Mouse (Mus musculus) heart, adult 18-20 months (tissue): Measurements from ENCODE around the gene Trio. TPM values are rescaled to one million over a fixed set of nuclear protein-coding genes. Genes with fewer than 3 reads are reported as not detected.

Source experiments
- DNase-seq, 2 experiments: peaks; one replicate each; pipeline ENCODE4 v3.0.0; 2021 to 2022; ENCODE audit warnings: mixed read lengths in 1 of 2
- total RNA-seq, 2 experiments: library from RNA; stranded (reverse); gene quantifications; 2 replicates each; pipeline ENCODE4 v1.2.3; 2021

Trio gene
- total RNA-seq, 2 experiments from 2014 or later: 40.2 to 41.5 TPM

DNA sequence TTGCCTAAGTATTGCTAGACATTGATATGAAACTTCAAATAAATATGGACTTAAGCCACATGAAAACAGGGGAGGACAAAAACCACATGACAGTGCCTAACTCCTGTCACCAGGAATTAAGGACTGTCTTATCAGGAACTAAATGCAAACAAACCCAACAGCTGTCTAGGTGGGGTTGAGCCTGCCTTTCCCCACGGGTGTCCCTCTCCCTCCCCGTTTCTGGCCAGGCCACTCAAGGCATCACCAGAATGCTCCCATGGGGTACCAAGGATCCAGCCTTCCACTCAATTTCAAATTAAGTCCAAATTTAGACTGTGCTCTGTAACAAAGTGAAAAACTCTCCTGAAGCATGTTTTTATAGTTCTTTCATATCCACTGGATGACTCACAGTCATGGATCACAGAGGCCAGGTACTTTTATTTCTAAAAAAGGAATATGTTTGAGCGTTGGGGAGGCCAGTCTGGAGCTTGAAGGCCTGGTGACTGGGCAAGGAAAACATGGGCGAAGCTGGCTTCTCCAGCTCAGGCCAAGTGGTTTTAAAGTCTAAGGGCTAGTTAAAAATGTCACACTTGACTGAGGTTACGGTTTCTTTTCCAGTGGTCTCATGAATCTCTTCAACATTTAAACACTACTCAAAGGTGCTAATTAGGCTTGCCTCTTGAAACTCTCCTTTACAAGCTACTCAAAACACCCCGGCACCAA, 33.6 kb downstream of the Trio start:
- no peak for DNase-seq

GRCm38 (mm10) chr15:27991066-27991701, 34.5 kb downstream of the Trio start:
- DNase-seq: no peak

DNA sequence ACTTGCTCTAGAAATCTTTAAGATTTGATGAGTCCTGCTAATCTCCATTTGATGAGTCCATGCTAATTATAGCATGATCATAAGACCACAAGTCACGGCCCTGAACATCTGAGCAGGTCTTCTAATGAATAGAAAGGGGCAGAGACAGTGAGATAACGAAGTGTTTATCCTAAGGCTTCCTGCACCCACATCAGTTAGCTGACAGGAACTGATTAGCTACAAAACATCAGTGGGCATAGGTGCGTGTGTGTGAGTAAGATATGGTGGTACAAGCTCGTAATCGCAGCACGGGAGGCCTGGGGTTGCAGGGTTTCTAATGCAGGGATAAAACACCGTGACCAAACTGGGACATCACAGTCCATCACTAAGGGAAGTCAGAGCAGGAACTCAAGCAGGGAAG, 37.7 kb downstream of the Trio start:
- DNase-seq: no peak

GRCm38 (mm10) chr15:27984881-27985280, 40.8 kb downstream of the Trio start:
- no peak for DNase-seq

GRCm38 (mm10) chr15:27981764-27982500, 43.7 kb downstream of the Trio start:
- no peak for DNase-seq

GRCm38 (mm10) chr15:27981258-27981657, 44.4 kb downstream of the Trio start:
- DNase-seq: no peak

GRCm38 (mm10) chr15:27980436-27980835, 45.2 kb downstream of the Trio start:
- DNase-seq: no peak

GRCm38 (mm10) chr15:27976950-27977349, 48.7 kb downstream of the Trio start:
- no peak for DNase-seq

DNA sequence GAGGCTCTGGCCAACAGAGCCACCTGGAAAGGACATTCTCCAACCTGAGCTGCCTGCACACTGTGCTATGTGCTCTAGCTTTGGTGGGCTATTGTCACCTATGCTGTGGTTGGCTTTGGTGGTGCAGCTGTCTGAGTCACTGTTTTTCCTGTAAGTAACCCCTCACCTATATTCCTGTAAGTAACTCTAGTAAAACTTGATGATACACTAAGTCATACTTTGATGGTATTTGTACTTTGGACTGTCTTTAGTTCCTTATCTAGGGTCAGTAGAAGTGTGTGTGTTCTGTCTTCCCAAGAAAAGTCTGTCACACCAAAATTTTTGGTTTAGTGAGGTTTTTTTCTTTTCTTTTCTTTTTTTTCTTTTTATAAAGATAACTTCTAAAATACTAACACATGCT, 49.3 kb downstream of the Trio start:
- DNase-seq: no peak

- no peak for DNase-seq
Observed at GRCm38 (mm10) chr15:27974637-27975036, 51.0 kb downstream of the Trio start.

GRCm38 (mm10) chr15:27968183-27968582, 57.5 kb downstream of the Trio start:
- DNase-seq: no peak

DNA sequence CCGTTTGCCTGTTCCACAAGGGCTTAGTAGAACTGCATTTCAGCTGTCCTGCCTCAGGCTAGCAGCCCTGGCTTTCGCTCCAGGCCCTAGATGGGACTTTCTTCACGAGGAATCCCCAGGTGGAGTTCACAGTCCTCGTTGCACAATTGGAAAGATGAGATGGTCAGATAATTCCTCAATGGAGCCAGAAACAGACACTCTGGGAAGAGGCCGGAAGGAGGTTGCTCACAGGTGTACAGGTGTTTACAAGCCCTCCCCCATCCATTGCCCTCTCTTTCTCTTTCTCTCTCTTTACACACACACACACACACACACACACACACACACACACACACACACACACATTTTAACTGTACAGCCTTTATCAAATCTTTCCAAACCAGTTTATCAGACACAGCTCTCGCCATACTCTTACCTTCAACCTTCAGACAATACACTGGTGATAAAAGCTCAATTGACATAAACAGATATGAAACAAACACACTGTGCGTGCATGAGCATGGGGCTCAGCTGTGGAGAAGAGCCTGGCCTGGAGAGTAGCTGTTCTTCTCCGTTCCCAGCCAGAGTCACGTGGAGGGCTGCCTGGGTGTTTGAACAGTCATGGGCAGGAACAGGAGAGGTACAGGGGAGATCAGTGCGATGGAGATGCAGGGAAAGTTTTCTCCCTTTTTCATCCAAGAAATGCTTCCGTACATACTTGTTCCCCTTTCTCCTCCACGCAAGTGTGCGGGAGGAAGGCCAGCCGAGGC, 58.3 kb downstream of the Trio start:
- no peak for DNase-seq

DNA sequence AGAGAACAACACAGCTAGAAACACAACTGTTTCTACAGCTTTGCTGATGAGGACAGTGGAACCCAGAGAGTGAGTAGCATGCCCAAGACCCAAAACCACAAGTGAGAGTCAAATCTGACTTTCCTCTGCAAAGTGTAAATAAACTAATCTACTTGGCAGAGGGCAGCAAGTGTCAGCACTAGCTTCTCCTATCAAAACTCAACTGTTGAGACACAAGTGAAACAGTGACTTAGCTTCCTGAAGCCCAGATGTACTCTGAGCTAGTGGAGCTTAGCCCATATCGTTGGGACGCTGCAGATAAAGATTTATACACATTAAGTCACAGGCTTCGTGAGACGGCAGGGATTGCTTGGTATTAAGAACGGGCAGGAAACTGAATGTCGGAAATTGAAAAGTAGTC, 60.8 kb downstream of the Trio start:
- no peak for DNase-seq

- no peak for DNase-seq
Observed at GRCm38 (mm10) chr15:27963506-27963905, 62.1 kb downstream of the Trio start.

DNA sequence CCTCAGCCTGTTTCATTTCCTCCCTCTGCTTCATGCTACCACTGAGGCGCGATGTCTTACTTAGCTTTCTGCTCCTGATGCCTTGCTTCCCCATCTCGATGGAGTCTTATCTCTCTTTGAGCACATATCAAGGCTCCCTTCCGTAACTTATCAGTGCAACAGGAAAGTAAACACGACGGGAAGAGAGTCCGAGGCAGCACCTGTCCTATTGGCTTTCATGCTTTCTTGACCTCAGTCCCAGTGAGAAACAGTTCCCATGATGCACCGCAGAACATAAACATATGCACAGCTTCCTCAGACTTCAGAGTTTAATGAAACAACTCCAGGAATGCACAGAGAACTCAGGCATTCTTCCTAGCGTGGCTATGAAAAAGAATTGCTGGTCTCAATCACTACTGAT, 65.0 kb downstream of the Trio start:
- no peak for DNase-seq

- DNase-seq: no peak
Observed at GRCm38 (mm10) chr15:27957867-27958266, 67.8 kb downstream of the Trio start.

DNA sequence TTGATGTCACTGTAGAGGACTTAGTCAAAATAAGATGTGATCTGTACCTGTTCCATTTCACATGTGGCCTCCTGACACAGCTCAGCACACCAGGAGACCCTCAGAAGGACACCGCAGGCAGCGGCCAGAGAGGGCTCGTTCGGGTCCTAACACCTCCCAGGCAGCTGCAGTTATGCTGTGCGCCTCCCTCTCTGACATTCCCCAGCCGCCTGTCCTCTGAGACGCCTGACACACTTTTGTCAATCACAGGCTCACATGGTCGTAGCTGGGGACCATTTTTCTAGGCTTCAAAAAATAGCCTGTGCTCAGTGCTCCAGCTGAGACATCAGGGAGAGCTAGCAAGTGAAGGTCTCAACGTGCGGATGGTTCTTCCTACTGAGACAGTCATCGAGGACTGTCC, 70.0 kb downstream of the Trio start:
- DNase-seq: no peak

DNA sequence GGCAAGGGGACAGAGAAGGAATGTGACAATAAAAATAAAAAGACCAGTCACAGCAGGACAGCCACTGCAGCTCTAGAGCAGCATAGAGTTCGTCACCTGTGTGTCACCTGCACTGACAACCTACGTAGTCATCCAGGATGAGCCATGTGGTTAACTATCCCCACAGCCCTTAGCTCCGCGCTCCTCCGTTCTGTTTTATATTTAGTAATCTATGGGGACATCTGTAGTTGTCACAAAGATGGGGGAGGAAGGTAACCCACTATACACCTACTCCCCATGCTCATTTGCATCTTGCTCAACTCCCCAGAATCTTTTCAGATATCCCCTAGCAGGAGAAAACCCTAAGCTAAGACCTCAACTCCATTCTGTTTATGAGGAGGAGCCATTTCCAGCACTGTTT, 71.3 kb downstream of the Trio start:
- DNase-seq: no peak

- no peak for DNase-seq
Observed at GRCm38 (mm10) chr15:27953570-27953969, 72.1 kb downstream of the Trio start.

- no peak for DNase-seq
Observed at GRCm38 (mm10) chr15:27951195-27951594, 74.5 kb downstream of the Trio start.

- DNase-seq: no peak
Observed at GRCm38 (mm10) chr15:27949196-27949595, 76.5 kb downstream of the Trio start.

DNA sequence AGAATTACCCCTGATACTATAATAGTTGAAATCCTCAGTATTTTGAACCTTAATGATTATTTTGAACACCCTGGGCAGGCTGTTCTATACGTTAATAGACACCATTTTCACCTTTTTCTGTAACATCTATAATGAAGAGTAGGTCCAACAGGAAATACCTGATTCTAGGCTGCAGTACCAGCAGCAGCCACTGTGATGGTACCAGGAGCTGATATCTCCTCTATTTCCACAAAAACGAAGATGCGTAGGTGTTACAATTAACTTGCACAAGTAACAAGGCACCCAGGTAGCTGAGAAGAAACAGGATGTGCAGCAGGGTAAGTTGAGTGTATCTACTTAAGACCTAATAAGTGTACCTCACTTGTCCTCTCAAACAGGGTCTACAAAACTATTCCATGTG, 77.8 kb downstream of the Trio start:
- no peak for DNase-seq

DNA sequence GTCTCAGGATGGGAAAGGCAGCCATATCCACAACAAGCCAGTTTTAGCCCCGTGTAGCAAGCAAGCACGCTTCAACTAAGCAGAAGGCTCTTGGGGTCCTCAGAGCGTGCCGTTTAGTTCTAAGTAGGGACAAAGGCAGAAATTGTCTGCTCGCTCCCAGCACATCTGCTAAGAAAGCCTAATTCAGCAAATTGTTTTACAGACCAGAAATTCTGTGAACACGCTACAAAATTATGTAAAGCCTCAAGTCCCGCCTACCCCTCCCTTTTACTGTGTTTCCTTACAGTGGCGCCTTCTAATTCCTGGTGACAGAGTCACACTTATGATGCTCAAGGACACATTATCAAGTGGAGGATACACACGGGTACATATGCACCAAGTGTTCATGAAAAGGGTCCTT, 80.1 kb downstream of the Trio start:
- DNase-seq: no peak
